Mouse (Mus musculus): ENCODE results near the gene Pxn. TPM values are rescaled to one million over a fixed set of nuclear protein-coding genes. Genes with fewer than 3 reads are reported as not detected.

Gene Pxn
- polyA plus RNA-seq, 1 experiment = 194 TPM

DNA sequence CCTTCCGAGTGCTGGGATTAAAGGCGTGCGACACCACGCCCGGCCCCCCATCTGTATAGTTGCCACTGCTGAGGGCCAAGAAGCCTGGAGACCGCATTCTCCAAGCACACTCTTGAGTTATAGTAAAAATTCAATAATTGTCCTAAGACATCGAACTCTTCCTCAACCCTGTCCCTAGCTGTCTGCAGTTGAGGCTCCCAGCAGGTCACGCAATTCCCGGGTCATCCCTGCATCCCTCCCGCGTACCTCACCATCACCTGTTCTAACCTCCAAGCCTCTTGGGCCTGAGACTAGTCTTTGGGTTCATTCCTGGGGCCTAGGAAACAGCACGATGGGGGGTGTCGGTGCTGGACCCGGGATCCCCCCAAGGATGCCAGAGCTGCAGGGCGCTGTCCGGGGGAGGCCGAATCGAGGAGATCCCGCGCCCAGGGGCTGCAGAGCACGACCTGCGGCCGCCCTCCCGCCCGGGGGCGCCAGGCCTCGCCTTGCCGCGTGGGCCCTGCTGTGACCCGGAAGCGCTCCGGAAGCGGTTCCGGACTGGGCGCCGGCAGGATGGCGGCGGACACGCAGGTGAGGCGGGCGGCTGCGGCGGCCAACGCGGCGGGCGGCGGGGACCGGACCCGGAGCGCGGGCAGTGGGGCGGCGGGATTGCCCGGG lies 58.4 kb downstream of the Pxn start, which contains the start of gene Gcn1l1:
TSS of gene Gcn1l1 (plus strand) at position 518 of the 657 bp plus-strand sequence.
- 2% methylated on average over 55 of the region's 55 CpGs for WGBS
- peaks cover 15% of the 10 kb centered on the region for H3K4me1 ChIP-seq (ENCODE audit: control insufficient read depth, insufficient read depth, low read length)

DNA sequence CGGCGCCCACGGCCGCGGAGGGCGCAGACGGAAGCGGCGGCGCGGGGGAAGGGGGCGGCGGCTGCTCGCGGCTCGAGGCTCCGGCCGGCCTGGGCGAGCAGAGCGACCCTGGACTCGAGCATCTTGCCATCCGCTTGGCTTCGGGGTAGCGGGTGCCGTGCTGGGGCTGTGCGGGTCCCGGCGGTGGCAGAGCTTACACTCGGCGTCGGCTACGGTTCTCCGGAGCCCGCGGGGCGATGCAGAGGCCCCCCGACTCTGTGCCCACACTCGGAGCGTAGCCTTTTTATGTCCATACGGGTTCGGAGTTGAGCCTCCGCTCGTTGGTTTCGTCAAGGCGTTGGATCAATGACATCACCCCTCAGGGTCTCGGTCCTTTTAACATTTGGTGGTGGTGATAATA lies 58.9 kb downstream of the Pxn start:
- TF ChIP-seq CTCF (IDR thresholded peaks at IDR 0.05; ENCODE audit: borderline replicate concordance, insufficient read depth, low read depth, low read length) (no peak), POLR2A (IDR thresholded peaks at IDR 0.05; ENCODE audit: borderline replicate concordance, insufficient read depth, low read length) (no peak)
- Histone ChIP-seq H3K4me1 (ENCODE audit: control insufficient read depth, insufficient read depth, low read length) (peaks cover 15% of the 10 kb centered on the region), H3K27ac (ENCODE audit: insufficient read depth, low read length) (no peak overlapping the region), H3K27me3 (ENCODE audit: control insufficient read depth, insufficient read depth, low read length) (no peaks in the 10 kb centered on the region), H3K4me3 (replicated peaks; ENCODE audit: insufficient read depth, low read depth, low read length) (peak overlapping the region; percentile 96)
- no peak for DNase-seq
- WGBS = under 1% methylated on average over 32 of the region's 46 CpGs

More for the DNA sequence above, 58.4 kb downstream of the Pxn start, which contains the start of gene Gcn1l1:
- TF ChIP-seq CTCF (IDR thresholded peaks at IDR 0.05; ENCODE audit: borderline replicate concordance, insufficient read depth, low read depth, low read length) (no peak), POLR2A (IDR thresholded peaks at IDR 0.05; ENCODE audit: borderline replicate concordance, insufficient read depth, low read length) (peak; percentile 51)
- peak; percentile 82 for DNase-seq
- peak within 1 kb of the TSS; percentile 96 for H3K4me3 ChIP-seq (replicated peaks; ENCODE audit: insufficient read depth, low read depth, low read length)
- peak within 1 kb of the TSS; percentile 80 for H3K27ac ChIP-seq (ENCODE audit: insufficient read depth, low read length)
- no peaks in the 10 kb centered on the region for H3K27me3 ChIP-seq (ENCODE audit: control insufficient read depth, insufficient read depth, low read length)

DNA sequence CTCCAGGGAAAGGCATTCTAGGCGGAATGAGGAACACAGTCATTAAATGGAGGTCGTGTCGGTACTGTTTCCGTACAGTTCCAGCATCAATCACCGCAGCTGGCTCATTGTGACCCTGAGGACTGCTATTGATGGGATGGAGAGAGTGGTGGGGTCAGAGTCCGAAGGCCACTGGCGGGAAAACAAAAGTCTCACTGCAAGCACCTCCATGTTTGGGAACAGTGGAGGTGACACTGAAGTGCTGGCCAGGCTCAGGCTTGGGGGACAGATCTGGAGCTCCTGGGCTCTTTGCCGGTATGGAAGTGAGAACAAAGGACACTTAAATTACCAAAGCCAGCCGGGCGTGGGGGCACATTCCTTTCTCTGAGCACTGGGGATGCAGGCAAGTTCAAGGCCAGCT lies 62.2 kb downstream of the Pxn start:
- WGBS = 60% methylated on average over 10 of the region's 10 CpGs
- TF ChIP-seq POLR2A (IDR thresholded peaks at IDR 0.05; ENCODE audit: borderline replicate concordance, insufficient read depth, low read length) = no peak
- no peak for TF ChIP-seq CTCF (IDR thresholded peaks at IDR 0.05; ENCODE audit: borderline replicate concordance, insufficient read depth, low read depth, low read length)

DNA sequence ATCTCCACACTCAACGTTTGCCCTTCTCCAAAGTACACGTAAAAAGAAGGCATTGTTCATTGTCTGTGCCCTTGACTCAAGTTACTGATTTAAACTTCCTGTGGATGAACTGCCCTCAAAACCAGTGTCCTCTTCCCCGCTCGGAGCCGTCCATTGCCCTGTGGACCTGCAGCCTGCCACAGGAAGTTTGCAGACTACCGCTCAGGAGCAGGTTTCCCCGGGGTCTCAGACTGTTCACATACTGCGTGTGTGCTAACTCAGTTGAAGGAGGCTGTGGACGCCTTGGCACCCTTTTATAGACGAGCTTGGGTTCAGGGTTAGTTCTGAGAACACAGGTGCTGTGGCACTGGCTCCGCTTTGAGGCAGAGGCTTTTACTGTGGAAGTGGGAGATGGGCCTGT lies 62.8 kb downstream of the Pxn start:
- DNase-seq = no peak
- Histone ChIP-seq H3K27ac (ENCODE audit: insufficient read depth, low read length) (no peak overlapping the region), H3K4me1 (ENCODE audit: control insufficient read depth, insufficient read depth, low read length) (peaks cover 15% of the 10 kb centered on the region), H3K4me3 (replicated peaks; ENCODE audit: insufficient read depth, low read depth, low read length) (no peak overlapping the region), H3K27me3 (ENCODE audit: control insufficient read depth, insufficient read depth, low read length) (no peaks in the 10 kb centered on the region)
- 81% methylated on average over 11 of the region's 11 CpGs for WGBS
- TF ChIP-seq CTCF (IDR thresholded peaks at IDR 0.05; ENCODE audit: borderline replicate concordance, insufficient read depth, low read depth, low read length) = no peak
- no peak for TF ChIP-seq POLR2A (IDR thresholded peaks at IDR 0.05; ENCODE audit: borderline replicate concordance, insufficient read depth, low read length)

More for the DNA sequence above, 62.2 kb downstream of the Pxn start:
- H3K4me1 ChIP-seq (ENCODE audit: control insufficient read depth, insufficient read depth, low read length) = peaks cover 15% of the 10 kb centered on the region
- no peak for DNase-seq
- H3K27me3 ChIP-seq (ENCODE audit: control insufficient read depth, insufficient read depth, low read length) = no peaks in the 10 kb centered on the region
- no peak overlapping the region for H3K27ac ChIP-seq (ENCODE audit: insufficient read depth, low read length)
- no peak overlapping the region for H3K4me3 ChIP-seq (replicated peaks; ENCODE audit: insufficient read depth, low read depth, low read length)

DNA sequence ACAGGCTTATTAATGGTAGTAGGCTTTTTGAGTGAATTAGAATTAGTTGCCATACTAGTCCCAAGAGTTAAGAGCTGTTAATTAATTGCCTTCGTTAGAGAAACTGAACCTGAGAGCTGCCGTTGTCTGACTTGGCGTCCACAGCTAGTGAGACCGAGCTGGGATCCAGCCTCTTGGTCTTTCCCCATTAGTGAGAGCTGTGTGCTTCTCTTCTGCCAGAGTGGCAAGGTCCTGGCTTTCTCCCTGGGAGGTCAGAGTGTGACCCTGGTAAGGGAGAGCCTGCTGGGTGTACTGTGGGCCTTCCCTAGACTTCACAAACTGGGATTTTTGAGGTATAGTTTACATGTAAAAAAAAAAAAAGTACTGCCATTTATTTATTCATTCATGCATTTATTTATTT lies 63.2 kb downstream of the Pxn start:
- DNase-seq = no peak
- whole genome bisulfite sequencing = 82% methylated on average over 4 of the region's 4 CpGs
- TF ChIP-seq POLR2A (IDR thresholded peaks at IDR 0.05; ENCODE audit: borderline replicate concordance, insufficient read depth, low read length) (no peak), CTCF (IDR thresholded peaks at IDR 0.05; ENCODE audit: borderline replicate concordance, insufficient read depth, low read depth, low read length) (no peak)
- Histone ChIP-seq H3K27ac (ENCODE audit: insufficient read depth, low read length) (no peak overlapping the region), H3K27me3 (ENCODE audit: control insufficient read depth, insufficient read depth, low read length) (no peaks in the 10 kb centered on the region), H3K4me1 (ENCODE audit: control insufficient read depth, insufficient read depth, low read length) (peaks cover 13% of the 10 kb centered on the region), H3K4me3 (replicated peaks; ENCODE audit: insufficient read depth, low read depth, low read length) (no peak overlapping the region)

DNA sequence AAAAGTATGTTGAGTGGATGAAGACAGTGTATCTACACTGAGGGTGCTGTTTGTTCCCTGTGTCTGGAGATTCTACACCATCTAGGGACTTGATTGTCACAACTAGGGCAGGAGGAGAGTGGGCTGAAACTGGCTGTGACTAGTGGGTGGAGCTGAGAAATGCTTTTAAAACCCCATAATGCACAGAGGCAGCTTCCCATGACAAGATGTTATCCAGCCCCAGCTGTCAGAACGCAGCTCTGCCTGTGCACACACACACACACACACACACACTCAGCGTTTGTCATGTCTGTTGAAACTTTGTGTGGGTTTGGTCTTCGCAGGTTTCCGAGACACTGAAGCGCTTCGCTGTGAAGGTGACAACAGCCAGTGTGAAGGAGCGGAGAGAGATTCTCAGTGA lies 64.6 kb downstream of the Pxn start:
- DNase-seq = no peak
- no peak for TF ChIP-seq POLR2A (IDR thresholded peaks at IDR 0.05; ENCODE audit: borderline replicate concordance, insufficient read depth, low read length)
- no peak for TF ChIP-seq CTCF (IDR thresholded peaks at IDR 0.05; ENCODE audit: borderline replicate concordance, insufficient read depth, low read depth, low read length)
- Histone ChIP-seq H3K27ac (ENCODE audit: insufficient read depth, low read length) (no peak overlapping the region), H3K4me3 (replicated peaks; ENCODE audit: insufficient read depth, low read depth, low read length) (no peak overlapping the region), H3K27me3 (ENCODE audit: control insufficient read depth, insufficient read depth, low read length) (no peaks in the 10 kb centered on the region), H3K4me1 (ENCODE audit: control insufficient read depth, insufficient read depth, low read length) (peaks cover 7% of the 10 kb centered on the region; the same call in 1 of the 2 replicates)
- 96% methylated on average over 7 of the region's 7 CpGs for WGBS

DNA sequence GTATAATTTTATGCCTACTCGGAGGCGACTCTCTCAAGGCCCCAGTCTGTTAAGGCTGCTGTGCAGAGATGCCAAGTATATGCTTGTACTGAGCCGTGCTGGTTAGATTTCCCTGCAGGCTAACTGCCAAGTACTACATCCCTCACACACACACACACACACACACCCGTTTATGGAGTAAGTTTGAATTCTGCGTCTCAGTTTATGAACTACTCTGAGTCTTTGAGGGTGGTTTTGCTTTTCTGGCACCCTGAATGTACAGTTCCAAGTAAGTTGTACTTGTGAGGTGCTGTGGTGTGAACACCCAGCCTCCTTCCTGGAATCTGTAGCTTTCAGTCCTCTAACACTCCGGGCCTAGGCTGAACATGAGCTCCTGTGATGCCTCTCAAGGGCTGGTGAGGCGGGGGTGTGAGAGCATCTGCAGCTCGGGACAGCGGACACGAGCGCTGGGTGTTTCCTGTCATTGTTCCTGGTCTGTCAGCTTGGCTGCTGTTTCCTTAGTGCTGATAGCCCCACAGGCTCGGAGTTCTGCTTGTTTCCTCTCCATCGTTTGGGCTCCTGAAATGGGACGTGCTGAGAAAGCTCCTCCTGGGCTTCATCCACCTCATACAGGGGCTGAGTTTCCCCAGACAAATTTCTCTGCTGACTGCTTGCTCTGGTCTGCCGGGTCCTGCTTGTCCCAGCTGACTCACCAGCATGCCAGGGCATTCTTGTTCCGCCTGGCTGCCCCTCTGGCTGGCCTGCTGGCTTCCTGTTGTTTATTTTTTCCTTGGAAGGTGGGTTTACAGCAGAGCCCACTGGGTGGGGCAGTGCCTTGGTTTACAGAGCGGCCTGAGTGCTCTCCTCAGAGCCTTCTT lies 66.4 kb downstream of the Pxn start:
- TF ChIP-seq CTCF (IDR thresholded peaks at IDR 0.05; ENCODE audit: borderline replicate concordance, insufficient read depth, low read depth, low read length) (no peak), POLR2A (IDR thresholded peaks at IDR 0.05; ENCODE audit: borderline replicate concordance, insufficient read depth, low read length) (no peak)
- no peaks in the 10 kb centered on the region for H3K27me3 ChIP-seq (ENCODE audit: control insufficient read depth, insufficient read depth, low read length)
- WGBS = 13% methylated on average over 17 of the region's 17 CpGs
- peaks cover 5% of the 10 kb centered on the region; the same call in 1 of the 2 replicates for H3K4me1 ChIP-seq (ENCODE audit: control insufficient read depth, insufficient read depth, low read length)
- no peak for DNase-seq
- no peak overlapping the region for H3K27ac ChIP-seq (ENCODE audit: insufficient read depth, low read length)
- H3K4me3 ChIP-seq (replicated peaks; ENCODE audit: insufficient read depth, low read depth, low read length) = no peak overlapping the region

Measured in cerebellum, adult 2 months (tissue).